Mouse (Mus musculus): Measurements from ENCODE around the gene Capn7.

Gene Capn7

DNA sequence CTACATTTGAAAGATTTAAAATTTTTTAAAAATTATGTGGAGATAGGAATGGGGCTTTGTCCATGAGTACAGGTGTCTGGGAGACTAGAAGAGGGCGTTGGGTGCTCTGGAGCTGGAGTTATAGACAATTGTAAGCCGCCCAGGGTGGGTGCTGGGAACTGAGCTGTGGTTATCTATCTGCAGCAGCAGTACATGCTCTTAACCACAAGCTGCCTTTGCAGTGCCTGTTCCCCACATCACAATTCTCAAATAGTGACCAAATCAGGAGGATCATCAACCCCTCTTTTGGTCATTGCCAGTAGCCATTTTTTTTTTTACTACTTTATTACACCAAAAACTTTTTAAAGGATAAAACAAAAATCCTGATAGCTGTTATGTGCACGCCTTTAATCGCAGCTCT is 28.2 kb downstream of the Capn7 start:
- no peak for DNase-seq (ENCODE audit: extremely low spot score, low read depth, low spot score)

DNA sequence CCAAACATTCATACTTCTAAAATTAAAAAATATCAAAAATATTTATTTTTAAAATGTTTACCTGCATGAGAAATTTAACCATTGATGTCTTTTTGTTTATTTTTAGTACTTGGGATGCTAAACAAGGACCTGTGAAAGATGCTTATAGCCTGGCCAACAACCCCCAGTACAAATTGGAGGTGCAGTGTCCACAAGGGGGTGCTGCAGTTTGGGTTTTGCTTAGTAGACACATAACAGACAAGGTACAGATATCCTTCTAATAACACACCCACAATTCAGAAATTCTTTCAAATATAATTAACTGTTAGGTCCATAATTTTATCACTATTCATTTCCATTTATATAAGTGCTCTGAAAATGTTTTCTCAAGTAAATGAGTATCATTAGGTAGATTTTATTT is 28.9 kb downstream of the Capn7 start:
- DNase-seq (ENCODE audit: extremely low spot score, low read depth, low spot score), result peak; percentile 26

DNA sequence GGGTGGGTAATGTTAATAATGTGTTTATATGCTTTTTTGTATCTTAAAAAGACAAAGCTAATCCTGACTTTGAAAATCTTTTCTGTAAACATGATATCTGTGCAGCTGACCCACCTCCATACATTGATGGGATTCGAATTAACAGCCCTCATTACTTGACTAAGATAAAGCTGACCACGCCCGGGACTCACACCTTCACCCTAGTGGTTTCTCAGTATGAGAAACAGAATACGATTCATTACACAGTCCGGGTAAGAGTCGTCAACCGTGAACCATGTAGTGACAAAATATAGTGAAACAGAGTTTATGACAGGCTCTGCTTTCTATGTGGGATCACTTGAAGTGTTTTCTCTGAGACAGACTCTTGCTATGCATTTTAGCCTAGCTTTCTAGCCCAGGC is 31.5 kb downstream of the Capn7 start:
- no peak for DNase-seq (ENCODE audit: extremely low spot score, low read depth, low spot score)

DNA sequence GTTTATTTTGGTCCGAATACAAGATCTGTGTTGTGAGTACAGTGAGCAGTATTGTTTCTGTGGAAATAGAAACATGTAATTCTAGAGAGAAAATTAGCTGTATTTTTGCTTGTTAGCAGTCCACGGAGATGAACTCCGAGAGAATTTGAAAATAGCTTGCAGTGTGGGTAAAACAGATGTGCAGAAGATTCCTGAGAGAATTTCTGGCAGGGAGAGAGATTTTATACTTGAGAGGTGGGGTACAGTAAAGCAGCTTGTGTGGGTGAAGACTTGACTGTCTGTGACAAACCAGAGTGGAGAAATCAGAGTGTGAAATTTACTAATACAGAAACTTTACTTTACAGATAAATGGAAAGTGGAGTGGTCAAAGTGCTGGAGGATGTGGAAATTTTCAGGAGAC is 32.9 kb downstream of the Capn7 start:
- no peak for DNase-seq (ENCODE audit: extremely low spot score, low read depth, low spot score)

DNA sequence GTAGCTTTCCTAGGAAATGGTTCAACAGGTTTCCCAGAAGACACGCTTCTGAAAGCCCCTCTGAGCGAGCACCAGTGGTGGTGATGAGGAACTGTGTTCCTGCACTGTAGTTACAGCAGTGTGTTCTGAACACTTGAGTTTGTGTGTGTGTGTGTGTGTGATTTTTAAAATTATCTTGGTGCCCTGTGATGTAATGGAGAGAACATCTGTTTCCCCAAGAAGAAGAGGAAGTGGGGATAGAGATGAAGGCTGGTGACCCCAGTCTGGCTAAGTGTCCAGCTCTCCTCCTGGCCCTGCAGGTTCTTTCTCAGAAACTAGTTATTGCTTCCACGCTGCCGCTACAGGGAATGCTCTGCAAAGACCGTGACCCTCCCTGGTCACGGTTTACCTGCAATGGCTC is 38.0 kb downstream of the Capn7 start:
- DNase-seq (ENCODE audit: extremely low spot score, low read depth, low spot score), result no peak

DNA sequence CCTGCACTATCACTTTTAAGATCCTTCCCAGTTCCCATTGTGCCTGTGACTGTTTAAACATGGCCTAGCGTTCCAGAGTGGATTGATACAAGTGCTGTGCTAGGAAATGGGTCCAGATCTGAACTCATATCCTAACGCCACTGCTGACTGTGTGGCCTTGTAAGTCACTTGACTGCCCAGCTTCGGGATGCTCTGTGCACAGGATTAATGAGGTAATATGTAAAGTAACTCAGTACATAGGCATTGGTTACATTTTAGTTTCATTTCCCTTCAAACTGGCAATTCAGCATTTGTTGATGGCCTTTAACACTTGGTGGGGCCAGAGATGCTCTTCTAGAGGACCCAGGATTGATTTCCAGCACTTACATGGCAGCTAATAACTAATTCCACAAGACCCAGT is 39.9 kb downstream of the Capn7 start:
- DNase-seq (ENCODE audit: extremely low spot score, low read depth, low spot score), result no peak

DNA sequence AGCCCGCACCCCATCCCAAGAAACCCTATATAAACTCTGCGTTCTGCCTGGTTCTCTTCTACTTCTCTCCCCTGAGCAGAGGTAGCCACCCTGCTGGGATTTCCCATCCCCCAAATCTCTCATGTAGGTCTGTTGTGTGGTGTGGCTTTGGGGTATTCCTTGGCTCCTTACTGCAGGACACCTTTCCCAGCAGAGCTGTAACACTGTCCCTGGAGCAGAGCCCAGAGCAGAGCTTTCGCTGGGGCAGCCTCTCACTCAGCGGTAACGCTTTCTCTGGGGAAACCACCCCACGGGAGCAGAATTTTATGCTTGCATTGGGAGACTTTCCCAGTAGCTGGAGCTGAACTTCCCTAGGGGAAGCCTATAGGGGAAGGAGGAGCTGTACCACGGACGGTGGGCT is 45.8 kb downstream of the Capn7 start:
- DNase-seq (ENCODE audit: extremely low spot score, low read depth, low spot score), result no peak

DNA sequence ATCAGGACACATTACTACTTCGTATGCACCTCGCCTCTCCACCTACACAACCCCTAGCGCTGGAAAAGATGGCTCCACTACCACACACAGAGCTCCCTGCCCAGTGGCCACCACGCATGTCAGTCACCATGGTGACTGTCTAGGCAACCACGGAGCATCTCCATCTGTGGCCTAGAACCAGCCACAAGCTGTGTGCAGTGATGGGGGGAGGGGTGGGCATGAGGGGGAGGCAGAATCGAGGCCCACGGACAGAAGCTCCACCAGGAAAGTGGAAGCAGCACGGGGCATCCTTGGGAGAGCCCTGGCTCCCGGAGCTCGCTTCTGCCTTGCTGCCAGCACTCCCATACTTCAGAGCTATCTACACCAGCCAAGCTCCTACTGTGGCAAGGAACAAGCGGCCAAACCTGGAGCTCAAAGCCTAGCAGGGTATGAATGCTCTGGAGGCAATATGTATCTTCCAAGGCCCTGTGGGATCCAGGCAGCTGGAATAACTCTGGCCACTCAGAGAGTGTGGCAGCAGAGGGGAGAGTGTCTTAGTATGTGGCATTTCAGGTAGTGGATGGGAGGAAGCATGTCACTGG is 47.1 kb downstream of the Capn7 start:
- DNase-seq (ENCODE audit: extremely low spot score, low read depth, low spot score), result no peak

DNA sequence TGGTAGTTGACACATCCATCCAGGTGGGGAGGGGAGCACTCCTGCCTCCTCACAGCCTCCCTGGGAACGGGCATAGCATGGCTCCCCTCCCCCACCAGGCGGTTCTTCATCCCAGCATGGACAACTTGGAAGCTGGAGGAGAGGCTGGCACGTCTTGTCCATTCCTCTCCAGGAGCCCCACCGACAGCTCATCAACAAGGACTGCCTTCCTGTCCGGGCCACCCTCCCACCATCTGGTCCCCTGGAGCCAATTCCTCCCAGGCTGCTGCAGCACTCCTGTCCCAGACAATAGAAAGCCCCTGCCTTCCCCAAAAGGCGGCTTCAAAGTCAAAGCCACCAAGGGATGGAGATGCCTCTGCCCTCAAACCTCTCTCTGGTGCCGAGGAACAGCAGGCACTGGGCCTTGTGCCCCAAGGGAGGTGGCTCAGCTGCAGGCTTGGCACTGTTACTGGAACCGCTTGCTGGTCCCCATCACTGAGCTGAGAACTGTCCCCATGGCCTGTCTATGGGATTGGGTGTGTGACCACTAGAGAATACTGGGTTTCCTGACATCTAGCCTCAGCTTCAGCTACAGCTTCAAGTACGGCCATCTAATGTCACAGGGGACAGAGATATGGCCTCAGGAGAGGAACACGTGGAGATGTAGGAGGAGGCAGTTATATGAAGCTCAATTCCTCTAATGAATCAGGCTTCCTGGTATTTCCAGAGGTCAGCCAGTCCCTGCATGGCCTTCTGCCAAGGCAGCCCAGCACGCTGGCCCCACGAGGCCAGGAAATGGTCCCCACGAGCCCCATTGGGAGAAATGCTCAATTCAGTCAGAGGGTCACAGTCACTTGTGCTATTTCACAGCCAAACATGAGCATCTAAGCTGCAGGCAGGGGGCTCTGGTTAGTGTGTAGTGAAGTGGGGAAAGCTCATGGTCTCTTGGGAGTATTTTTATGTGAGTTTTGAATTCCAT is 48.2 kb downstream of the Capn7 start:
- no peak for DNase-seq (ENCODE audit: extremely low spot score, low read depth, low spot score)

DNA sequence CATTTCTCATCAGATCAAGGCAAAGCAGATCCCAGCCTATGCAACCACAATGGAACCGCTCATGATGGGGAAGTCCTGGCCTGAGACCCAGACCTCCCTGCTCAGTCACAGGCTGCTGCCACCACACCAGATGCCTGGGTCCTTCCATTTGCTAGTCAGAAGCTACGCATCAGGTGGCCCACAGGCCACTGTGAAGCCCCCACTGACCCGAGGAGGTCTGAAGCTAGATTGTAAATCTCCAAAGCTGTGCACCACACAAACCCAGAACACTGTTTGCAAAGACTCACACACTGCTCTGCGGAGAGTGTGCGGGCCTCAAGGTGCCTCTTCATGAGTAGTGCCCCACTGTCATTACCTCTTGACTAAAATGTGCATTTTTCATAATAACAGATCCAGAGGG is 49.0 kb downstream of the Capn7 start:
- no peak for DNase-seq (ENCODE audit: extremely low spot score, low read depth, low spot score)

DNA sequence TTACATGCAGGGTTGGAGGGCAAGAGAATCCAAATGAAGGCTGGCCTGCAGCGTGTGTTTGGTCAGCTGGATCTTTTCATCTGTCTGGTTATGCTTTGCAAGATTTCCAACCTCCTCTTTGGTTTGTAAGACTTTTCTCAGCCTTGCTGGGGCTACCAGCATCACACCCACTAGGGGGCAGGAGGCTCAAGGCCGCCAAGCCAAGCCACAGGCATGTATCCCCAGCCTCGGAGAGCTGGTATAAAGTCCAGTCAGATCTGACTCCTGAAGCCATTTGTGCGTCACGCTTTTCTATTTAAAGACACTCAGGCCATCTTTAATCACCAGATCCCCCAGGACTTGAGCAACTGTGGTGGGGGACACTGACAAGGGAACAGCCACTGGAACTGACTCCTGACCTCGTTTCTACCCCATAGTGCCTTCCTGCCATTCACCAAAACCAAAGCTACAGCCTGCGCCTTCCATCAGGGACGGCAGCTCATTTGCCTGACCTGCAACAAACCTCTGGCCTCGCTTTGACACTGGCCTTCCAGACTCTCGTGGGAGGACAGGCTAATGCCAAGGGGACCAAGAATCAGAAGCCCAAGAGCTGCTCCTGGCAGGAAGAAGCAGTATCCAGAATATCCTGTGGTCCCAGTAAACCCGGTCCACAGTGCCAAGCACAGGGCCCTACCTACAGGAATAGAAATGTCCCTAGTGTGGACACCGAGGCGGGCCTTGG is 49.7 kb downstream of the Capn7 start:
- peak; percentile 6 for DNase-seq (ENCODE audit: extremely low spot score, low read depth, low spot score)

DNA sequence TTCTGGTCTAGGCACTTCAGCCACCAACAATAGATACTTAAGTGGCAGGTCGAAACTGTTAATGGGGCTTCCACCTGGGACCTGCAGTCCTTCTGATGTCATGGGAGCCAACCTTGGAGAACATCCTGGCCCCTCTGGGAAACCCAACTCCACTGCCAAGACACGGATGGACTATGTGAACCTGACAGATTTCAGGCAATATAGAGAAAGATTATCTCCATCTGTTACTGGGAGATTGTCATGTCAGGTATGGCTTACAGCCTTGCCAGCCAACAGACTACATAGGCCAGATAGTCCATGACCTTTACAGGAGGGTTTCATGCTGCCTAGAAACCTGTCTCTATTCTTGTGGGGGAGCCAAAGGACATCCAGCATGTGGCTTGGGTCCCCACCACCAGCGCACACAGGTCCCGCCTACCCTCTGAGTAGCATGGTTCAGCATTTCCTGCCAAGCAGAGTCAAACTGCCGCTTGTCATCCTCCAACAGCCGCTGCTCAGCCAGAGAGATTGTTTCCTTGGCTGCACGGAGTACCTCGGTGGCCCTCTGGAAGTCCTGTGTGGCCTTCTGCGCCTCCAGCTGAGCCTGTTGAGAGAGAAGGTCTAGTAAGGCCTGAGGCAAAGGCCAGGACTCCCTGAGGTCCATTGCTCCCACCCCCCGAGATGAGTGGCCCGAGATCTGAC is 51.0 kb downstream of the Capn7 start:
- no peak for DNase-seq (ENCODE audit: extremely low spot score, low read depth, low spot score)

DNA sequence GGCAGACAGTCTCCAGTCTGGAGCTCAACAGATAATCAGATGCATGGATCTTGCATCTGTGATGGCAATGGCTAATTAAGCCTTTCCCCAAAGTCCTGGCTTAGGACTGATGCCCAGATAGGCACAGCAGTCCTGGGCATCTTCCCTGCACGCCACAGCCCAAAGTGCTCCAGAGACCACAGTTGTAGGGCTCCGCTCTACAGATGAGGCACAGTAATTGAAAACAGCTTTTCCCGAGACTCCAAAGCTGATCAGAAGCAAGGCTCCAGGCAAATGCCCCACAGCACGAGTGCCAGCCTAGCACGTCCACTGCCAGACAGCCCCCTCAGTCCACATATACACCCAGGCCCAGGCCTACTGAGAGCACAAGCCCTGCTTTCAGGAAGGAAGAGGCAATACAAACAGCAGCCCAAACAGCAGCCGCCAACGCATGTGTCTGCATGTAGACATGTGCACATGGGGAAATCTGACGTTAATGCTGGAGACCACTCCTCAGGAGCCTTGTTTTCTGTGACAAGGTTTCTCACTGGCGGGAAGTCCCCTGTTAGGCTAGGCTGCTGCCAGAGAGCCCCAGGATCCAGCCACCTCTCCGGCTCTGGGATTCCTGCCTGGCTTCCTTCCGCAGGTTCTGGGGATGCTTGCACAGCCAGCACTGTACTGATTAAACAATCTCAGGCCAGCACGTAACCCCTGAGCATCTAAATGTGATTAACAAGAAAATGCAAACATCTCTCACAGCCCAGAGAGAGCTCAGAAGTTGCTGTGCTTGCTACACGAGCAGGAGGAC is 51.8 kb downstream of the Capn7 start:
- DNase-seq (ENCODE audit: extremely low spot score, low read depth, low spot score), result no peak

DNA sequence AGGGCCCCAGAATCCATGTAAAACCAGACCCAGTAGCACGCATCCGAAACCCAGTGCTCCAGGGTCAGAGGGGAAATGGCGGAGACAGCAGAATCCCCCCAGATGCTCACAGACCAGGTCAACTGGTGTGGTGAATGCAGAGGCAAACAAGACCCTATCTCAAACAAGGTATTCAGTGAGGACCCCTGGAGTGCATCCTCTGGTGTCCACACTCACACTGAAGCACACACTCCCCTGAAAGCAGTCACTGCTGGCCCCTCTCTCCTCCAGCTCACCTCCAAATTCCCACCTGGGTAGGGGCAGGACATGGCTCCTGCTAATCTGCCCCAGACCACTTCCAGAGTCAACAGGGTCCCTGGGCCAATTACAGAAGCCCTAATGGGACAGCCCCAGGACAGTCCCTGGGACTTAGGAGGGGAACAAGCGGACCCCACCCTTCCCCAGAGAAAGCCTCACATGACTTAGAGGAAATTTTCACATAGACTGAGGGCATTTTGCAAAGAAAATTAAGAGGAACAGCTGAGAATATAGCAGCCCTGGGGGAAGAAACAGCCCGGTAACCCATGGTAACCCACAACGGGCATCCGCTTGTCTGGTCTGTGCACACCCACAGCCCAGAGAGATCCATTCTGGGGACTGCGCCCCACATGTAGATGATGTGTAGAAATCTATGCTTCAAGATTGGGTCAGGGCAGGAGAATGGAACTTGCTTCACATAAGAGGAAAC is 53.1 kb downstream of the Capn7 start:
- DNase-seq (ENCODE audit: extremely low spot score, low read depth, low spot score), result no peak

DNA sequence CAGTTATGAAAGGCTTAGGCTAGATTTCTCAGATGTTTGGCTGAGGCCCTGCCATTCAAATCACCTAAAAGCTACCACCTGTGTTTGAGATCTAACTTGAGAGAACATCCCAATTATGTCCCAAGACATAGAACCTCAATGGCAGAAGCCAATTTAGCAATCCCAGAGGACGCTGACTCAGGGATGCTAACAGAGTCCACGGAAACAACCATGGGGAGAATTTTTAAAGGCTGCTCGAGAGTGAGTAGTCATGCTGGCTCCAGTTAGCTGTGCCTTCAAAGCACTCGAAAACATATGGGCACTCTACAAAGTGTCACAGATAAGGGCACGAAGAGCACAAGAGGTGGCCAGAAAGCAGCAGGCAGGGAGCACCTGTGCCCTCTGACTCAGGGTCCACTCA is 55.9 kb downstream of the Capn7 start:
- DNase-seq (ENCODE audit: extremely low spot score, low read depth, low spot score), result no peak

DNA sequence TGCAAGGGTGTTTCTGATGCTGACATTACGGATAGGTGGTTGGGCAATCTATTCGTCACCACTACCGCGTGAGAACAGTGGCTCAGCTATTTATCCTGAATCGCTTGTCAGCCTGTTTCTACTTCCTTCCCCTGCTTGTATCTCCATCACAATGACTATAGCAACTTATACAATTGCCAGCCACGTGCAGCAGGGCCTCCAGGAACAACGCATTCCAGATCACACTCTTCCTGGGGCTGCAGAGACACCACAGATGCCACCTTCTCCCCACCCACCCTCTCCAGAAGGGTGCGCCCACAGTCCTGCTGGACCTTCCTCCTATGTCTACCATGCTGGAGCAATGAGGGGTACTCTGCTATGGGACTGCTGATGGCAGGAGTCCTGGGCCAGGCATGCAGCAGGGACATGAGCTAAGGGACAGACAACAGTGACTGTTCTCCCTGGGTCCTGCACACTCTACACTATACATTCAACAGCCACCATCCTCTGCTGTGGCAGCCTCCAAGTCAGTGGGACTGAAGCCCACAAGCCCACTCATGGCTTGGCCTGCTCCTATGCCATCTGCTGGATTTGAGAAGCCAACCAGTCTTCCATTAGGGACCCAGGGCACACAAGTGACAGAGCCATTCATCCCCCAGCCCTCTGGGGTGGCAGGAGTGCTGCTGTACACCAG is 56.6 kb downstream of the Capn7 start:
- no peak for DNase-seq (ENCODE audit: extremely low spot score, low read depth, low spot score)

DNA sequence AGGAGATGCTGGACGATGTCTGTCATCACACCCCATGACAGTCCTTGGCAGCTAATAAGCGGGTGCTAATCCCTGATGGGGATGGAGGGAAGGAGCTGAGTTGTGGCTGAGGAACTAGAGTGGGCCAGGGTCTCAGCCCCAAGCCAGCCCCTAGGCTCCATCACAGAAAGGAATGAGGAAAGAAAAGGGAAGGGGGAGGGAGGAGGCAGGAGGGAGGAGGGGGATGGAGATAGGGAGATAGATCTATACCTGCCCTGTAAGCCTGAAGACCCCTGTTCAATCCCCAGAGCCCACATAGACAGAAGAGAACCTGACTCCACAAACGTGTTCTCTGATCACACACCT is 57.1 kb downstream of the Capn7 start:
- no peak for DNase-seq (ENCODE audit: extremely low spot score, low read depth, low spot score)

DNA sequence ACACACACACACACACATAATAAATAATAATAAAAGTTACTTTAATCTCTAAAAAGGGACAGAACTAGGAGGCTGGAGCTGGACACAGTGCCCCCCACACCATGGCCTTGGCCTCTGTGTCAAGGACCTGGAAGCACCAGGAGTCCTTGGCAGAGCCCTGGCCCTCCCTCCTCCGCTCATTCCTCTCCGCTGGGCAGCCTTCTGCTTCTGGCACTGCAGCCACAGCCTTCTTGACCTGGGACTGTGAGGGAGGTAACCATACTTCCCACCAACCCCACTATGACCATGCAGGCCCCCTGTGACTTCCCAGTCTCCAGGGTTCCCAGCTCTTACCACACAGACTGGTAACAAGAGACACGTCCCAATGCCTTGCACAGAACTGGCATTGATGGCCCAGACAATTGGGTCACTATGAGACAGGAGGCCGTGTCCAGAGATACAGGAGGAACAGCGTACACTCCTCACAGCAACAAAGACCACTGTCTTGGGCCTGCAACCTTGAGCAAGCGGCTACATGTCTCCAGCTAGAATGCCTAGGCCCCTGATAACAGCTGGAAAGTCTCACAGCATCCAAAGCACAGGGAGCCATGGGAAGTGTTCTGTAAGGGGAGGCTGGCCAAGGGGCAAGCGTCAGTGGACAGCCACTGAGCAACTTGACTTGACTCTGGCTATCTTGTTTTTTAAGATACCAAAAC is 57.6 kb downstream of the Capn7 start:
- no peak for DNase-seq (ENCODE audit: extremely low spot score, low read depth, low spot score)
